Mouse (Mus musculus): Measurements from ENCODE around the gene Rec114. TPM values are rescaled to one million over a fixed set of nuclear protein-coding genes. Genes with fewer than 3 reads are reported as not detected.

Rec114 gene
- polyA plus RNA-seq, 1 experiment from 2014 or later, result 2.1 TPM

GRCm38 (mm10) chr9:58703766-58704165 lies 40.0 kb downstream of the Rec114 start:
- ATAC-seq (ENCODE audit: low read depth), result no peak
- no peak overlapping the region for H3K4me2 ChIP-seq (ENCODE audit: low read depth, low read length)
- no peak overlapping the region for H3K27ac ChIP-seq (ENCODE audit: low read depth, low read length)
- 79% methylated on average over 7 of the region's 7 CpGs for WGBS
- H3K4me1 ChIP-seq (ENCODE audit: control insufficient read depth, insufficient read depth, low read length), result no peaks in the 10 kb centered on the region
- H3K9me3 ChIP-seq (ENCODE audit: control insufficient read depth, low read length), result no peaks in the 10 kb centered on the region
- H3K9ac ChIP-seq (replicated peaks; ENCODE audit: low read depth, low read length), result no peak overlapping the region
- H3K4me3 ChIP-seq (ENCODE audit: low read depth, low read length), result no peak overlapping the region
- H3K36me3 ChIP-seq (ENCODE audit: control insufficient read depth, insufficient read depth, low read length), result no peaks in the 10 kb centered on the region
- H3K27me3 ChIP-seq (ENCODE audit: control insufficient read depth, insufficient read depth, low read length), result no peaks in the 10 kb centered on the region

GRCm38 (mm10) chr9:58701751-58702150 lies 42.0 kb downstream of the Rec114 start:
- Histone ChIP-seq H3K4me3 (ENCODE audit: low read depth, low read length) (no peak overlapping the region), H3K4me2 (ENCODE audit: low read depth, low read length) (no peak overlapping the region), H3K27me3 (ENCODE audit: control insufficient read depth, insufficient read depth, low read length) (no peaks in the 10 kb centered on the region), H3K27ac (ENCODE audit: low read depth, low read length) (no peak overlapping the region), H3K9ac (replicated peaks; ENCODE audit: low read depth, low read length) (no peak overlapping the region), H3K4me1 (ENCODE audit: control insufficient read depth, insufficient read depth, low read length) (no peaks in the 10 kb centered on the region), H3K36me3 (ENCODE audit: control insufficient read depth, insufficient read depth, low read length) (no peaks in the 10 kb centered on the region), H3K9me3 (ENCODE audit: control insufficient read depth, low read length) (no peaks in the 10 kb centered on the region)
- WGBS, result 88% methylated on average over 2 of the region's 2 CpGs
- ATAC-seq (ENCODE audit: low read depth), result no peak

GRCm38 (mm10) chr9:58698486-58698885 lies 45.3 kb downstream of the Rec114 start:
- H3K27ac ChIP-seq (ENCODE audit: low read depth, low read length), result no peak overlapping the region
- H3K4me1 ChIP-seq (ENCODE audit: control insufficient read depth, insufficient read depth, low read length), result no peaks in the 10 kb centered on the region
- H3K4me2 ChIP-seq (ENCODE audit: low read depth, low read length), result no peak overlapping the region
- WGBS, result 92% methylated on average over 2 of the region's 2 CpGs
- no peaks in the 10 kb centered on the region for H3K36me3 ChIP-seq (ENCODE audit: control insufficient read depth, insufficient read depth, low read length)
- H3K4me3 ChIP-seq (ENCODE audit: low read depth, low read length), result no peak overlapping the region
- no peaks in the 10 kb centered on the region for H3K9me3 ChIP-seq (ENCODE audit: control insufficient read depth, low read length)
- no peak for ATAC-seq (ENCODE audit: low read depth)
- H3K9ac ChIP-seq (replicated peaks; ENCODE audit: low read depth, low read length), result no peak overlapping the region
- no peaks in the 10 kb centered on the region for H3K27me3 ChIP-seq (ENCODE audit: control insufficient read depth, insufficient read depth, low read length)

GRCm38 (mm10) chr9:58691471-58691870 lies 52.3 kb downstream of the Rec114 start:
- H3K27me3 ChIP-seq (ENCODE audit: control insufficient read depth, insufficient read depth, low read length), result no peaks in the 10 kb centered on the region
- no peaks in the 10 kb centered on the region for H3K36me3 ChIP-seq (ENCODE audit: control insufficient read depth, insufficient read depth, low read length)
- H3K4me1 ChIP-seq (ENCODE audit: control insufficient read depth, insufficient read depth, low read length), result no peaks in the 10 kb centered on the region
- ATAC-seq (ENCODE audit: low read depth), result no peak
- no peak overlapping the region for H3K9ac ChIP-seq (replicated peaks; ENCODE audit: low read depth, low read length)
- no peak overlapping the region for H3K4me2 ChIP-seq (ENCODE audit: low read depth, low read length)
- WGBS, result 88% methylated on average over 7 of the region's 7 CpGs
- no peak overlapping the region for H3K27ac ChIP-seq (ENCODE audit: low read depth, low read length)
- no peak overlapping the region for H3K4me3 ChIP-seq (ENCODE audit: low read depth, low read length)
- H3K9me3 ChIP-seq (ENCODE audit: control insufficient read depth, low read length), result no peaks in the 10 kb centered on the region

GRCm38 (mm10) chr9:58690701-58691100 lies 53.1 kb downstream of the Rec114 start:
- 80% methylated on average over 4 of the region's 4 CpGs for WGBS
- H3K4me2 ChIP-seq (ENCODE audit: low read depth, low read length), result no peak overlapping the region

GRCm38 (mm10) chr9:58688076-58688475 lies 55.7 kb downstream of the Rec114 start:
- no peaks in the 10 kb centered on the region for H3K4me1 ChIP-seq (ENCODE audit: control insufficient read depth, insufficient read depth, low read length)
- no peak overlapping the region for H3K4me2 ChIP-seq (ENCODE audit: low read depth, low read length)
- H3K4me3 ChIP-seq (ENCODE audit: low read depth, low read length), result no peak overlapping the region
- no peaks in the 10 kb centered on the region for H3K36me3 ChIP-seq (ENCODE audit: control insufficient read depth, insufficient read depth, low read length)
- H3K27me3 ChIP-seq (ENCODE audit: control insufficient read depth, insufficient read depth, low read length), result no peaks in the 10 kb centered on the region
- H3K9me3 ChIP-seq (ENCODE audit: control insufficient read depth, low read length), result no peaks in the 10 kb centered on the region
- WGBS, result 94% methylated on average over 4 of the region's 4 CpGs
- no peak overlapping the region for H3K9ac ChIP-seq (replicated peaks; ENCODE audit: low read depth, low read length)
- H3K27ac ChIP-seq (ENCODE audit: low read depth, low read length), result no peak overlapping the region
- ATAC-seq (ENCODE audit: low read depth), result no peak

More at GRCm38 (mm10) chr9:58690701-58691100, 53.1 kb downstream of the Rec114 start:
- no peak overlapping the region for H3K9ac ChIP-seq (replicated peaks; ENCODE audit: low read depth, low read length)
- no peaks in the 10 kb centered on the region for H3K4me1 ChIP-seq (ENCODE audit: control insufficient read depth, insufficient read depth, low read length)
- no peak overlapping the region for H3K4me3 ChIP-seq (ENCODE audit: low read depth, low read length)
- no peaks in the 10 kb centered on the region for H3K9me3 ChIP-seq (ENCODE audit: control insufficient read depth, low read length)
- H3K36me3 ChIP-seq (ENCODE audit: control insufficient read depth, insufficient read depth, low read length), result no peaks in the 10 kb centered on the region
- no peak for ATAC-seq (ENCODE audit: low read depth)
- H3K27ac ChIP-seq (ENCODE audit: low read depth, low read length), result no peak overlapping the region
- no peaks in the 10 kb centered on the region for H3K27me3 ChIP-seq (ENCODE audit: control insufficient read depth, insufficient read depth, low read length)

GRCm38 (mm10) chr9:58685290-58685689 lies 58.5 kb downstream of the Rec114 start:
- H3K4me3 ChIP-seq (ENCODE audit: low read depth, low read length), result no peak overlapping the region
- 91% methylated on average over 10 of the region's 10 CpGs for WGBS
- H3K9ac ChIP-seq (replicated peaks; ENCODE audit: low read depth, low read length), result no peak overlapping the region

GRCm38 (mm10) chr9:58683372-58683771 lies 60.4 kb downstream of the Rec114 start:
- no peaks in the 10 kb centered on the region for H3K9me3 ChIP-seq (ENCODE audit: control insufficient read depth, low read length)
- WGBS, result 45% methylated on average over 6 of the region's 6 CpGs
- ATAC-seq (ENCODE audit: low read depth), result no peak

More at GRCm38 (mm10) chr9:58685290-58685689, 58.5 kb downstream of the Rec114 start:
- Histone ChIP-seq H3K36me3 (ENCODE audit: control insufficient read depth, insufficient read depth, low read length) (no peaks in the 10 kb centered on the region), H3K4me2 (ENCODE audit: low read depth, low read length) (no peak overlapping the region), H3K27me3 (ENCODE audit: control insufficient read depth, insufficient read depth, low read length) (no peaks in the 10 kb centered on the region), H3K27ac (ENCODE audit: low read depth, low read length) (no peak overlapping the region), H3K4me1 (ENCODE audit: control insufficient read depth, insufficient read depth, low read length) (no peaks in the 10 kb centered on the region), H3K9me3 (ENCODE audit: control insufficient read depth, low read length) (no peaks in the 10 kb centered on the region)
- no peak for ATAC-seq (ENCODE audit: low read depth)

GRCm38 (mm10) chr9:58682106-58682505 lies 61.7 kb downstream of the Rec114 start:
- Histone ChIP-seq H3K4me3 (ENCODE audit: low read depth, low read length) (no peak overlapping the region), H3K9me3 (ENCODE audit: control insufficient read depth, low read length) (no peaks in the 10 kb centered on the region), H3K36me3 (ENCODE audit: control insufficient read depth, insufficient read depth, low read length) (no peaks in the 10 kb centered on the region), H3K27ac (ENCODE audit: low read depth, low read length) (no peak overlapping the region), H3K27me3 (ENCODE audit: control insufficient read depth, insufficient read depth, low read length) (no peaks in the 10 kb centered on the region), H3K4me1 (ENCODE audit: control insufficient read depth, insufficient read depth, low read length) (no peaks in the 10 kb centered on the region), H3K4me2 (ENCODE audit: low read depth, low read length) (no peak overlapping the region), H3K9ac (replicated peaks; ENCODE audit: low read depth, low read length) (no peak overlapping the region)
- ATAC-seq (ENCODE audit: low read depth), result no peak
- WGBS, result 84% methylated on average over 6 of the region's 6 CpGs

More at GRCm38 (mm10) chr9:58683372-58683771, 60.4 kb downstream of the Rec114 start:
- Histone ChIP-seq H3K4me2 (ENCODE audit: low read depth, low read length) (no peak overlapping the region), H3K36me3 (ENCODE audit: control insufficient read depth, insufficient read depth, low read length) (no peaks in the 10 kb centered on the region), H3K9ac (replicated peaks; ENCODE audit: low read depth, low read length) (no peak overlapping the region), H3K4me1 (ENCODE audit: control insufficient read depth, insufficient read depth, low read length) (no peaks in the 10 kb centered on the region), H3K27ac (ENCODE audit: low read depth, low read length) (no peak overlapping the region), H3K4me3 (ENCODE audit: low read depth, low read length) (no peak overlapping the region), H3K27me3 (ENCODE audit: control insufficient read depth, insufficient read depth, low read length) (no peaks in the 10 kb centered on the region)
